Mouse (Mus musculus): ENCODE measurements at regions not wholly inside any gene's neighbourhood (a gene's known extent, or its start where the extent isn't known, plus 50 kb on each side); places are given as distances from the start of the nearest gene placed in this dataset.

DNA sequence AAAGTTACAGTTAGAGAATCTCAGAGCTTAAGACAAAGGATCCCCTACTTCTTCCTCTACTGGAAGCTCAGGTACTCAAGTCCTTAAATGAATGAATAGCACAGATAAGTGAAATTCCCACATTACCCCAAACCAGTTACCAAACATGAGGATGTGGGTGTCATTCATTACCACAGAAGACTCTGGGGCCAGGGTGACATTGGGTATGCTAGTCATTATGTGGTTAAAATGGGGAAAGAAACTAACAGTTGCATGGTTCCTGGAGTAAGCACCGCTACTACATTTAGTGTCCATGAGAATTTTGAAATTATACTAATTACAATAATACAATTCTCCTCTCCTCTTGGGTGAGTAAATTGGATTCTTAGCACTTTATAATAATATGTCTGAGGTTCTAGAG lies 142.9 kb upstream of the Thbs1 start:
- no peak for TF ChIP-seq CTCF (IDR thresholded peaks at IDR 0.05; ENCODE audit: extremely low read depth, insufficient read length, insufficient replicate concordance, low read depth, low read length)
- no peak for TF ChIP-seq POLR2A (IDR thresholded peaks at IDR 0.05; ENCODE audit: low read depth, low read length)

All from small intestine, adult 2 months (tissue).